Mouse (Mus musculus) brain, embryonic 14.5 days (tissue): ENCODE results near the gene Gm29776.

Experiments used
- CTCF ChIP-seq: fragments of 200-500 bp; IDR thresholded peaks from 2 replicates; pipeline ENCODE4 v1.5.1; 2012; ENCODE audit warnings: inconsistent platforms, mild to moderate bottlenecking, moderate library complexity, borderline replicate concordance; ENCODE audit not compliant: insufficient read depth, insufficient read length; ENCODE audit errors: extremely low read depth
- POLR2A ChIP-seq: fragments of 200-500 bp; IDR thresholded peaks from 2 replicates; pipeline ENCODE4 v1.6.1; 2012; ENCODE audit warnings: mild to moderate bottlenecking, inconsistent platforms, borderline replicate concordance; ENCODE audit not compliant: poor library complexity, insufficient read depth, insufficient read length, severe bottlenecking; ENCODE audit errors: extremely low read depth

DNA sequence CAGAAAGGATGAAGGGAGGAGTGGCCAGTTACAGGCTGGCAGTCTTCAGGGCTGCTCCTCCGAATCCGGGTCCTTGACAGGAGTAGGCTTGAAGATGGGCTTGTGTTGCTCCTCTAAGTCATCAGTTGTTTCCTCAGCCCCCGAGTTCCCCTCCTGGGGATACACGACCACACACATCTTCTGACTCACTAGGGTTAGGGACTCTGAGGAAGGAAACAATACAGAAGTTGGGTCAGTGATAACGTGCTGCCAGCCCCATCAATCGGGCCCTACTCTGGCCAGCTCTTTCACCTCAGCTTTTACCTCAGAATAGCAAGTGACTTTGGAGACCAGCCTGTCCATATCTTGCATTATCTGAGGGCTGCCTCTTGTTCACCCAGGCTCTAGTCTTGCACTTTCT lies 25.4 kb upstream of the Gm29776 start:
- no peak for TF ChIP-seq CTCF
- TF ChIP-seq POLR2A: no peak
